Mouse (Mus musculus): ENCODE data around the gene Luzp1. TPM values are rescaled to one million over a fixed set of nuclear protein-coding genes. Genes with fewer than 3 reads are reported as not detected.

Gene Luzp1
- polyA plus RNA-seq, 1 experiment from 2014 or later, result 26.8 TPM

GRCm38 (mm10) chr4:136587221-136587827 is 117.8 kb downstream of the Luzp1 start:
- in situ Hi-C loops (cut with MboI; ENCODE audit: low pct_unique_long_range_greater_than_20kb), result no loop called here
- no peaks in the 10 kb centered on the region for H3K27me3 ChIP-seq
- ATAC-seq (no peak), DNase-seq (ENCODE audit: low read depth, low spot score) (no peak)
- ChIA-PET CTCF (no interaction called here), POLR2A (no interaction called here)
- TF ChIP-seq CTCF (IDR thresholded peaks at IDR 0.05), result no peak

DNA sequence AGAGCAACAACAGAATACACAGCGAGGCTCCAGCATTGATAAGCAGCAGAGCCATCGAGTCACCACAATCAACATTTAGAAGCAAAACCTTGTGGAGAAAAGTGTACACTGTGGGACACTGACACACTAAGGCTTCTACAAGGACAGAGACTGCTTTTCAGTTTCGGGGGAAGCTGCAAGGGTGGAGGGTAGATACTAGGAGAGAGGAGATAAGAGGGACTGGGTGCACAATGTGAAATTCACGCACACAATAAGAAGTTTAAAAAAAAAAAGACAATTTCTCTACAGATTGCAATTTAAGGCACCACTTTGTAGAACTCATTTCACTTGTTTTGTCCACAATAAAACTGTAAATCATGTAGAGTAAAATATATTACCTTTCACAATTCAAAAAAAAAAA is 118.4 kb downstream of the Luzp1 start:
- ATAC-seq (no peak), DNase-seq (ENCODE audit: low read depth, low spot score) (no peak)
- CTCF ChIA-PET, result no interaction called here
- TF ChIP-seq CTCF (IDR thresholded peaks at IDR 0.05), result no peak
- POLR2A ChIA-PET, result no interaction called here
- H3K27me3 ChIP-seq, result no peaks in the 10 kb centered on the region
- in situ Hi-C loops (cut with MboI; ENCODE audit: low pct_unique_long_range_greater_than_20kb), result no loop called here

DNA sequence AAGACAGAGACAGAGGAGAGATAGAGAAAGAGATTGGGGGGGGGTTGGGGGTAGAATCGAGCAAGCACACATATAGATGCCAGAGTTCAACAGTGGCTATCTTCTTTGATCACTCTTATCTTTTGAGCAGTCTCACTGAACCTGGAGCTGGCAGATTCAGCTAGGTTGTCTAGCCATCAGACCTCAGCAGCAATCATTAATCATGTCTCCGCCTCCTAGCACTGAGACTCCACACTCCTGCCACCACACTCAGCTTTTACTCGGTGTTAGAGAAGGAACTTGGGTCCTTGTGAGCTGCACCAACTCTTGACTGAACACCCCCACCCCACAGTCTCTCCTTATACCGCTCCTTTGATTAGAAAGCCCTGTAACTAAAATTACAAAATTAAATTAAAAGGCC is 122.5 kb downstream of the Luzp1 start:
- ChIA-PET POLR2A (no interaction called here), CTCF (no interaction called here)
- TF ChIP-seq CTCF (IDR thresholded peaks at IDR 0.05), result no peak
- no peak for DNase-seq (ENCODE audit: low read depth, low spot score)
- in situ Hi-C loops (cut with MboI; ENCODE audit: low pct_unique_long_range_greater_than_20kb), result no loop called here
- H3K27me3 ChIP-seq, result no peaks in the 10 kb centered on the region
- no peak for ATAC-seq

GRCm38 (mm10) chr4:136594006-136594405 is 124.4 kb downstream of the Luzp1 start:
- H3K27me3 ChIP-seq, result no peaks in the 10 kb centered on the region
- in situ Hi-C loops (cut with MboI; ENCODE audit: low pct_unique_long_range_greater_than_20kb), result no loop called here
- ATAC-seq (no peak), DNase-seq (ENCODE audit: low read depth, low spot score) (no peak)
- ChIA-PET CTCF (interaction anchor here (0.7 to 1.2 kb wide), 3 partner anchors 16 to 46 kb away, joined by 3 to 4 read pairs (median 4); no protein-coding TSS in a partner anchor), POLR2A (no interaction called here)
- no peak for TF ChIP-seq CTCF (IDR thresholded peaks at IDR 0.05)

GRCm38 (mm10) chr4:136595221-136595620 is 125.7 kb downstream of the Luzp1 start:
- ChIA-PET POLR2A (interaction anchor here (0.6 kb wide), 1 partner anchor 173 kb away, joined by 3 read pairs; no protein-coding TSS in a partner anchor), CTCF (no interaction called here)
- TF ChIP-seq CTCF (IDR thresholded peaks at IDR 0.05), result no peak
- no peaks in the 10 kb centered on the region for H3K27me3 ChIP-seq
- ATAC-seq (no peak), DNase-seq (ENCODE audit: low read depth, low spot score) (no peak)
- in situ Hi-C loops (cut with MboI; ENCODE audit: low pct_unique_long_range_greater_than_20kb), result no loop called here

DNA sequence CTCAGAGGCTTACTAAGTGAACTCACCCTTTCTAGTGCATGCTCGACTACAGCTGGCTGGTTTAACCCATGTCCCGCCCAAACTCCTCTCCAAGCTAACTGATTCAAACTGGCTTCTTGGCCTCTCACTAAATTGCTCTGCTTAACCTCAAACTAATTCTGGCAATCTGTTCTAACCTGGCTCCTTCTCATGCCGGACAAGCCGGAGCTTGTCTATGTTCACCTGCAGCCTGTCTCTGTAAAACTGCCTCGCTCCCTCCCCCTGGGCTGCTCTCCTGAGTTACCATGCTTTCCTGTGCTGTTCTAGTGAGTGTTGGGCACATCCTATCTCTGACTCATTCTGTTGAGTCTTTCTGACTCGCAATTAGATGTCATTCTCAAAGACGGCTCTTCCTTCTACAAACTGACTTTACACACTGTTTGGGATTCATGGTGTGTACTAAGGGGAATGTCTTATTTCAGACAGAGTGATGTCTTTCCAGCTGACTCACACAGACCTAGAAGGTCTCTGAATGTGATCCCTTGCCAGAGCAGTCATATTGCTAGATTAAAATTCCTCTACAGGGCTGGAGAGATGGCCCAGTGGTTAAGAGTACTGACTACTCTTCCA is 128.8 kb downstream of the Luzp1 start:
- DNase-seq (ENCODE audit: low read depth, low spot score) (peak; percentile 42), ATAC-seq (no peak)
- POLR2A ChIA-PET, result interaction anchor here (0.6 to 0.7 kb wide), 3 partner anchors 141 to 216 kb away, joined by 3 to 4 read pairs (median 3); no protein-coding TSS in a partner anchor
- CTCF ChIA-PET, result no interaction called here
- no peak for TF ChIP-seq CTCF (IDR thresholded peaks at IDR 0.05)
- no peaks in the 10 kb centered on the region for H3K27me3 ChIP-seq
- in situ Hi-C loops (cut with MboI; ENCODE audit: low pct_unique_long_range_greater_than_20kb), result no loop called here

- DNase-seq (ENCODE audit: low read depth, low spot score), result no peak
- no peaks in the 10 kb centered on the region for H3K27me3 ChIP-seq
- peak; percentile 32 for TF ChIP-seq CTCF (IDR thresholded peaks at IDR 0.05)
- CTCF ChIA-PET, result no interaction called here
- POLR2A ChIA-PET, result no interaction called here
- in situ Hi-C loops (cut with MboI; ENCODE audit: low pct_unique_long_range_greater_than_20kb), result no loop called here
- ATAC-seq, result no peak
Observed at GRCm38 (mm10) chr4:136599869-136600268, 130.3 kb downstream of the Luzp1 start.

DNA sequence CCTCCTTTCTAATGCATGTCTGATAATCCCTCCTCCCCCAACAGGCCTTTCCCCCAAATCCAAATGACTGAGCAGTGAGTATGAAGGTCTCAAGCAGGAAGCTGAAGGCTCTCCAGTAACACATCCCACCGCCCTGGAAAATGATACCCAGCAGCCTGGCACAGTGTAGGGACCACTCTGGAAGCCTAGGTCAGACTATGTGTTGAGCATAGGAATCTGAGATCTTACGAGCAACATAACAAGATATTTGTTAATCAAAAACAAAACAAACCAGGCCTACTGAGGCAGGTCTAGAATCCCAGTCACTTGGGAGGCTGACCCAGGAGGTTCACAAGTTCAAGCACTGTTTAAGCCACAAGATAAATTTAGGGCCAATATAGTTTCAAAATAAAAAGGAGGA is 131.0 kb downstream of the Luzp1 start:
- no peaks in the 10 kb centered on the region for H3K27me3 ChIP-seq
- TF ChIP-seq CTCF (IDR thresholded peaks at IDR 0.05), result no peak
- no peak for DNase-seq (ENCODE audit: low read depth, low spot score)
- in situ Hi-C loops (cut with MboI; ENCODE audit: low pct_unique_long_range_greater_than_20kb), result no loop called here
- ATAC-seq, result no peak
- ChIA-PET CTCF (no interaction called here), POLR2A (no interaction called here)

DNA sequence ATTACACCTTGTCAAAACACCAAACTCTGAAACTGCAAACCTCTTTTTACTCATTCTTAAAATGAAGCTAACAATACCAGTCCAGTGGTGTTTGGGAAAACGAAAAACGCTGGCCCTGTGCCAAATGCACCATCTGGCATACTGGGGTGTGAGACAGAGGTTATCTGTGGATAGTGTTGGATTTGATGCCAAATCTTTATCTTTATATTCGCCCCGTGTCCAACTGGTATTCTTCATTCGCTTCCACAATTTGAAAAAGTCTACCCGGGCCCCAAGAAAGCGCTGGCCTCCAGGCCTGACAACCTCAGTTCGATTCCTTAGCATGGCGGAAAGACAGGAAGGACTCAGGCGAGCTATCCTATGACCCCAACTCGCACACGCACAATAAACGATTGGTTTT is 131.9 kb downstream of the Luzp1 start:
- in situ Hi-C loops (cut with MboI; ENCODE audit: low pct_unique_long_range_greater_than_20kb), result no loop called here
- ChIA-PET CTCF (no interaction called here), POLR2A (no interaction called here)
- no peaks in the 10 kb centered on the region for H3K27me3 ChIP-seq
- no peak for DNase-seq (ENCODE audit: low read depth, low spot score)
- no peak for ATAC-seq
- no peak for TF ChIP-seq CTCF (IDR thresholded peaks at IDR 0.05)

- in situ Hi-C loops (cut with MboI; ENCODE audit: low pct_unique_long_range_greater_than_20kb), result no loop called here
- ATAC-seq (peak; percentile 29), DNase-seq (ENCODE audit: low read depth, low spot score) (no peak)
- CTCF ChIA-PET, result no interaction called here
- TF ChIP-seq CTCF (IDR thresholded peaks at IDR 0.05), result no peak
- H3K27me3 ChIP-seq, result no peaks in the 10 kb centered on the region
- POLR2A ChIA-PET, result no interaction called here
Observed at GRCm38 (mm10) chr4:136602018-136602554, 132.5 kb downstream of the Luzp1 start.

- DNase-seq (ENCODE audit: low read depth, low spot score) (peak; percentile 57), ATAC-seq (peak; percentile 51)
- TF ChIP-seq CTCF (IDR thresholded peaks at IDR 0.05), result peak; percentile 99
- in situ Hi-C loops (cut with MboI; ENCODE audit: low pct_unique_long_range_greater_than_20kb), result no loop called here
- POLR2A ChIA-PET, result interaction anchor here (0.5 kb wide), 1 partner anchor 80 kb away, joined by 5 read pairs; no protein-coding TSS in a partner anchor
- CTCF ChIA-PET, result no interaction called here
- no peaks in the 10 kb centered on the region for H3K27me3 ChIP-seq
Observed at GRCm38 (mm10) chr4:136602568-136602967, 133.0 kb downstream of the Luzp1 start, which contains the start of gene Kdm1a. Kdm1a (minus strand) TSS chr4:136602723.

Other genes starting within 250 kb of the Luzp1 start
- 0.15 TPM for gene Tcea3, start 222.0 kb upstream of the Luzp1 start, polyA plus RNA-seq (2021)
- gene Zfp46, start 185.1 kb upstream of the Luzp1 start, polyA plus RNA-seq (2021), result 13.0 TPM
- gene Hnrnpr, start 158.8 kb upstream of the Luzp1 start, polyA plus RNA-seq (2021), result 70.2 TPM
- 0.05 TPM for gene Htr1d, start 46.2 kb upstream of the Luzp1 start, polyA plus RNA-seq (2021)
- gene 6030445D17Rik, start 7.5 kb upstream of the Luzp1 start, polyA plus RNA-seq (2021), result 0.28 TPM
- 66.9 TPM for gene Kdm1a, start 133.0 kb downstream of the Luzp1 start, polyA plus RNA-seq (2021)
- gene Tex46, start 140.7 kb downstream of the Luzp1 start, polyA plus RNA-seq (2021), result not detected
- not detected for gene Lactbl1, start 152.9 kb downstream of the Luzp1 start, polyA plus RNA-seq (2021)

Measured in Patski (cell line).